Mouse (Mus musculus): ENCODE measurements around the gene Wdfy2.

DNA sequence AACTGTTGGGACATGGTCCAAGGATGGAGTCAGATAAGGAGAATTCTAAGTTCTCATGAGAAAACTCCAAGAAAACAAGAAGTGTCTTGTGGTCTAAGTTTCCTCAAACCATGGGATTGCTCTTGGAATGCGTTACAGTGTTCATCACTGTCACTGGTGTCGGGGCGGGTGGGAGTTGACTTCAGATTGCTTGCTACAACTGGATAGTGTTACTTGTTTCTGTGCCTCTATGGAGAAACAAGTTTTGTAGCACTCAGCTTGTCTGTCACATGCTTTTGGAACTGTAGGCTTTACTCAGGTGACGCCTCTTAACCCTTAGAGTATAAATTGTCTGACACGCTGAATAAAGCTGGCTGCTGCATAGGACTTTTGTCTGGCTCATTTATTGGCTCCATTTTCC, 34.3 kb upstream of the Wdfy2 start:
- TF ChIP-seq CTCF (conservative IDR thresholded peaks at IDR 0.05; ENCODE audit: insufficient read depth, insufficient read length, low read depth, low read length) (no peak), POLR2A (IDR thresholded peaks at IDR 0.05; ENCODE audit: low read depth, low read length) (no peak)

All from kidney, adult 2 months (tissue).